Mouse (Mus musculus): Measurements from ENCODE around the gene Arhgef33.

DNA sequence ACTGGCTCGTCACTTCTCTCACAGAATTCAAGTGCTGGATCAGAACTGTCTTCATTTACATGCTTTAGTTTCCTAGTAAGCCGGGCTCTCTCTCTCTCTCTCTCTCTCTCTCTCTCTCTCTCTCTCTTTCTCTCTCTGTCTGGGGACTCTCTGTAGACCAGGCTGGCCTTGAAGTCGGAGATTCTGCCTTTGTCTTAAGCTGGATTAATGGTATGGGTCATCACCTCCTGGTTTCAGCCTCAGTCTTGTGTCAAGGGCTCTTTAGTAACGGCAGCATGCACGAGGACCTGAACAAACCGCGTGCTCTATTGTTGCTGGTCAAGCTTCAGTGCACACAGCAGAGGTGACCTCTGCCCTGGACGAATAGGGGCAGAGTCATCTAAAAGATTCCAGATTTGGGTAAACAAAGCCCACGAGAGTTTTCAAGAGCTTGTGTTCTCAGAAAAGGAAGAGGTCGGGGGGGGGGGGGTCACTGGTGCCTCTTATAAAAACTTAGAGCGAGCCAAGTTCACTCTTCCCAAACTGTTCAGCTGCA, 39.5 kb downstream of the Arhgef33 start:
- TF ChIP-seq CTCF (IDR thresholded peaks at IDR 0.05; ENCODE audit: low read depth, low read length) (no peak), EP300 (IDR thresholded peaks at IDR 0.05; ENCODE audit: insufficient read depth, low read depth, low read length) (no peak), POLR2A (IDR thresholded peaks at IDR 0.05; ENCODE audit: insufficient read depth, low read length) (no peak)

Data from ES-Bruce4 (cell line).